Mouse (Mus musculus) testis, postnatal 14 days (tissue): ENCODE measurements around the gene Miip.
"Not testable (repeated sequence)": the region's sequence is repeated elsewhere in the genome, so short reads cannot be mapped to it uniquely, and the experiment has no call there.

Experiments
- DNase-seq: peaks from one replicate; pipeline ENCODE4 v3.0.0; 2021; ENCODE audit warnings: low spot score

The Miip gene

GRCm38 (mm10) chr4:147869238-147869637, 622 bp upstream of the Miip start:
- DNase-seq, result no peak

GRCm38 (mm10) chr4:147867563-147868449, 810 bp downstream of the Miip start:
- DNase-seq, result no peak

- not testable (repeated sequence) for DNase-seq
These were observed 1.8 kb downstream of the Miip start for GRCm38 (mm10) chr4:147866793-147867192.

GRCm38 (mm10) chr4:147866056-147866455, 2.6 kb downstream of the Miip start:
- no peak for DNase-seq

GRCm38 (mm10) chr4:147865651-147866050, 3.0 kb downstream of the Miip start:
- DNase-seq, result no peak

- no peak for DNase-seq
These were observed 6.6 kb downstream of the Miip start for GRCm38 (mm10) chr4:147862051-147862450.

GRCm38 (mm10) chr4:147850776-147851175, 17.8 kb downstream of the Miip start:
- DNase-seq, result no peak

- no peak for DNase-seq
These were observed 20.0 kb downstream of the Miip start for GRCm38 (mm10) chr4:147848584-147848991.

GRCm38 (mm10) chr4:147847614-147848583, 20.7 kb downstream of the Miip start, which contains the start of gene Zfp933:
Zfp933 (minus strand) TSS chr4:147848366.
- peak; percentile 74 for DNase-seq

GRCm38 (mm10) chr4:147842871-147843270, 25.7 kb downstream of the Miip start:
- no peak for DNase-seq

- peak; percentile 27 for DNase-seq
These were observed 29.3 kb downstream of the Miip start for GRCm38 (mm10) chr4:147839282-147839681.

GRCm38 (mm10) chr4:147824389-147824788, 44.2 kb downstream of the Miip start:
- DNase-seq, result no peak

- not testable (repeated sequence) for DNase-seq
These were observed 47.2 kb downstream of the Miip start for GRCm38 (mm10) chr4:147821414-147821813.

GRCm38 (mm10) chr4:147819659-147820058, 49.0 kb downstream of the Miip start:
- DNase-seq, result not testable (repeated sequence)

- DNase-seq, result no peak
These were observed 53.9 kb downstream of the Miip start for GRCm38 (mm10) chr4:147814592-147815167.

- DNase-seq, result no peak
These were observed 55.3 kb downstream of the Miip start for GRCm38 (mm10) chr4:147813249-147813765.
